Mouse (Mus musculus): ENCODE results near the gene Wrap53.

Wrap53 gene

GRCm38 (mm10) chr11:69584008-69584407, 4.0 kb upstream of the Wrap53 start:
- TF ChIP-seq GATA4 (IDR thresholded peaks at IDR 0.05; ENCODE audit: insufficient replicate concordance, low read length): no peak

DNA sequence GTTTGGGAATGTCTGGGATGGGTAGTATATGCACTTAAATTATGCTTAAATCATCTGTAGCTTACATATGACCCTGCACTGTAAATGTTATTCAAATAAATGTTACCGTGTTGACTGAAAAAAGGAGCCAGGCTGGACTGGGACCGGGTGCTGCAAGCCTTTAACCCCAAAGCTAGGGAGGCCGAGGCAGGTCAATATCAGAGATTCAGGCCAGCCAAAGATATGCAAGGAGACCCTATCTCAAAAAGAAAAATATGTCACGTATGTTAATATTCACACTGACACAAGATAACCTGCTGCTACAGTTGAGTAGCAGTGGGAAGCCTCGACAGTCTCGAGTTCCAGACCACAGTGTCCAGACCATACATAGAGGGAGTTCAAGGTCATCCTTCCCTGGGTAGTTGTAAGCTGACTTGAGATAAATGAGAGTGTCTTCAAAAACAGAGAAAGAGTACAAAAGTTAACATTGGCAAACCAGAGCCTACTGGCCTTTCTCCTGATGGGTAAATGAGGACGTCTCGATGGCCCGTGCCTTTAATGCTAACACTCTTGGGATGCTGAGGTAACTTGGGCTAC, 2.3 kb upstream of the Wrap53 start:
- TF ChIP-seq GATA4 (IDR thresholded peaks at IDR 0.05; ENCODE audit: insufficient replicate concordance, low read length): no peak

GRCm38 (mm10) chr11:69581814-69582213, 1.8 kb upstream of the Wrap53 start:
- no peak for TF ChIP-seq GATA4 (IDR thresholded peaks at IDR 0.05; ENCODE audit: insufficient replicate concordance, low read length)

- peak; percentile 6; the same call in 1 of the 2 replicates for TF ChIP-seq GATA4 (IDR thresholded peaks at IDR 0.05; ENCODE audit: insufficient replicate concordance, low read length)
These were observed 1.2 kb upstream of the Wrap53 start for GRCm38 (mm10) chr11:69581147-69581688.

- no peak for TF ChIP-seq GATA4 (IDR thresholded peaks at IDR 0.05; ENCODE audit: insufficient replicate concordance, low read length)
These were observed 604 bp upstream of the Wrap53 start for GRCm38 (mm10) chr11:69580572-69581146.

- no peak for TF ChIP-seq GATA4 (IDR thresholded peaks at IDR 0.05; ENCODE audit: insufficient replicate concordance, low read length)
These were observed 682 bp downstream of the Wrap53 start for GRCm38 (mm10) chr11:69579128-69580017.

DNA sequence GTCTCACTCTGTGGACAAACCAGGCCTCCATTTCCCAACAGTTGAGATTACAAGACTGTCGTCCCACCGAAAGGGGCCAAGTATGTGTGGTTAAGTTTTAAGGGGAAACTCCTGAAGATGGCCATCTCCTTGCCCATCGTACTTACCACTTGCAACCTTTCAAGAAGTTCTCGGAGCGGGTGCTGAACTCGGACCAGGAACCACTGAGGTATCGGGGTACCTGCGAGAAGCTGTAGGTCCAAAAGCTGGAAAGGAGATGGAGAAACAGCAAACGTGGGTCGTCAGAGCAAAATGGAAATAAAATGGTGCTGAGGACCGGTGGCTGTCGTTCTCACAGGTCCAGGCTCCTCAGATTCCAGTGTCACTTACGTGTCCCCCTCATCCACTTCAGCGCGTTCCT, 1.8 kb downstream of the Wrap53 start:
- no peak for TF ChIP-seq GATA4 (IDR thresholded peaks at IDR 0.05; ENCODE audit: insufficient replicate concordance, low read length)

GRCm38 (mm10) chr11:69576307-69576706, 3.7 kb downstream of the Wrap53 start:
- TF ChIP-seq GATA4 (IDR thresholded peaks at IDR 0.05; ENCODE audit: insufficient replicate concordance, low read length): no peak

GRCm38 (mm10) chr11:69575220-69575619, 4.8 kb downstream of the Wrap53 start:
- TF ChIP-seq GATA4 (IDR thresholded peaks at IDR 0.05; ENCODE audit: insufficient replicate concordance, low read length): no peak

GRCm38 (mm10) chr11:69565131-69565530, 14.9 kb downstream of the Wrap53 start:
- no peak for TF ChIP-seq GATA4 (IDR thresholded peaks at IDR 0.05; ENCODE audit: insufficient replicate concordance, low read length)

GRCm38 (mm10) chr11:69564391-69564790, 15.7 kb downstream of the Wrap53 start:
- no peak for TF ChIP-seq GATA4 (IDR thresholded peaks at IDR 0.05; ENCODE audit: insufficient replicate concordance, low read length)

DNA sequence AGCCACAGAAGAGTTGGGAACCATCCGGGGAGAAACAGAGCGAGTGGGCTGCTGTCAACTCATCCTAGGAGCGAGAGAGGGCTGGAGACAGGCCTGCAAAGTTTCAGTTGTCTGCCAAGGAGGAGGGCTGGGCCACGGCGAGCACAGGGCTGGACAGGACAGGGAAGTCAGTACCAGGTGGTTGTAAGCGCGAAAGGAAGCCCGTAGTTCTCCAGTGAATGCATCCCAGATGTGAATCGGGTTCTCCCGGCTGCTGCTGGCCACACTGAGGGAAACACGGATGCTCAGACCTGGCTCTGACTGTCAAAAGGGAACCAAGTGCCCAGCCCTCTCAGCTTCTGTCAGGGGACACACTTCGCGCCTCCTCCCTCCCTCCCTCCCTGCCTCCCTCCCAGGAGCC, 16.7 kb downstream of the Wrap53 start:
- no peak for TF ChIP-seq GATA4 (IDR thresholded peaks at IDR 0.05; ENCODE audit: insufficient replicate concordance, low read length)

GRCm38 (mm10) chr11:69560896-69561854, 18.9 kb downstream of the Wrap53 start:
- TF ChIP-seq GATA4 (IDR thresholded peaks at IDR 0.05; ENCODE audit: insufficient replicate concordance, low read length): no peak

DNA sequence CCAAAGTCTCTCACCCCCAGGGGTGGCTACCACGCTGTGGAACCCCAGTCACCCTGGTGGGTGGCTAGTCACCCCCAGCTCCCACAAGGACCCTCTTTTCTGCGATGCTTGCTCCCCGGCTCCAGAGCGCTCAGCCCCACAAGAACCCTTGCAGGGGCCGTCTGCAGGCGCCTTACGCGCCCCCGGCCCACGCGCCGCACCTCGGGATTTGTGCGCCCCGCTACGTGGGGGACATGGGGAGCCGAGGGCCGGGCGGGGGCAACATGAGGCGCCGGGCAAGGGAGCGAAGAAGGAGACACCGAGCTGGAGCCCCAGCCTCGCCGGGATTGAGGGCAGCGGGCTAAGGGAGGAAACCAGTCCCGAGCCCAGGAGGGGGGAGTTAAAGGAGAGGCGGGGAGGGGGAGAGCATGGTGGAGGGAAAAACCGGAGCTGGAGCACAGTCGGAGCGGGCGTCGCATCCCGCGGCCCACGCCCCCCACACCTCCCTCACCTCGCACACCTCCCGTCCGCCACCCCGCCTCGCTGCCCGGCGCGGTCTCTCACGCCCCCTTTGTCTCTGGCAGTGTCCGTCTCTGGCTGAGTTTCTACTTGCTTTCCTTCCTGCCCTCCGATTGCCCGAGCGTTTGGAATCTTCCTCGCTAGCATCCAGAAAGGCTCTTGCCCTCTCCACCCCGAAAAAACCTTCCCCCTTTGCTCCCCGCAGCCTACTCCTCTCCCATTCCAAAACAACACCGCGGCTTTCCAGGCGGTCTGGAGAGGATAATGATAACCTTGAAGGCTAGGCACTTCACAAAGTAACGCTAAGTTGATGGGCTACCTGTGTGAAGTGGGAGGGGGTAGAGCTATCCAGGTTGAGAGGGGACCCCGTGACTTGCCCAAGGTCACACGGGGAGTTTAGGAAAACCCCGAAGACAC, 19.9 kb downstream of the Wrap53 start, which contains the start of gene Efnb3:
TSS of gene Efnb3 (minus strand) at position 355 of the 915 bp plus-strand sequence.
- no peak for TF ChIP-seq GATA4 (IDR thresholded peaks at IDR 0.05; ENCODE audit: insufficient replicate concordance, low read length)

All from liver, adult (tissue).